28 mouse cellular contexts compared by ENCODE assay signal in genomic region chr10:44751061-44751460, GRCm38 (mm10).
A peak's percentile ranks its signal among the peaks of the same experiment; 100 is the strongest.
DNase-seq lines count a peak whose midpoint lies in the region; ATAC-seq and TF ChIP-seq lines count a peak whose summit lies in the region.
"Had no signal": no experiment of that assay in that cellular context is flagged by ENCODE, and none has a peak within 500 bp of the region (broad histone marks: within the 10 kb centered on the region; RNA-seq: fewer than 3 reads in every experiment).

No protein-coding gene starts in this region.

- no peak overlapping the region for H3K4me3 ChIP-seq in liver, adult 2 months (ENCODE audit: insufficient read depth, low read depth, low read length)
- no peak overlapping the region for H3K4me3 ChIP-seq in liver, embryonic 11.5 days (ENCODE audit: low read depth, low read length)
- H3K4me3 ChIP-seq in kidney, embryonic 15.5 days (replicated peaks), result no peak overlapping the region
- H3K4me3 ChIP-seq: embryonic facial prominence, embryonic 12.5 days; hindbrain, embryonic 10.5 days; hindbrain, embryonic 15.5 days; midbrain, embryonic 10.5 days; midbrain, embryonic 15.5 days; neural tube, embryonic 15.5 days had no signal

- TF ChIP-seq CTCF in liver, adult 2 months (IDR thresholded peaks at IDR 0.05; ENCODE audit: low read depth, low read length), result no peak

- H3K4me1 ChIP-seq in liver, adult 2 months (ENCODE audit: control insufficient read depth, insufficient read depth, low read length), result no peaks in the 10 kb centered on the region; the same call in 1 of the 2 replicates
- no peaks in the 10 kb centered on the region for H3K4me1 ChIP-seq in liver, embryonic 11.5 days (replicated peaks; ENCODE audit: control insufficient read depth, insufficient read depth, low read length)
- no peaks in the 10 kb centered on the region for H3K4me1 ChIP-seq in kidney, embryonic 15.5 days
- H3K4me1 ChIP-seq: embryonic facial prominence, embryonic 12.5 days; hindbrain, embryonic 10.5 days; hindbrain, embryonic 15.5 days; midbrain, embryonic 15.5 days; neural tube, embryonic 15.5 days had no signal

- no peak for TF ChIP-seq POLR2A in liver, adult 2 months (IDR thresholded peaks at IDR 0.05; ENCODE audit: extremely low read depth, insufficient read depth, low read length)

- no peaks in the 10 kb centered on the region for H3K79me2 ChIP-seq in liver, adult 2 months (ENCODE audit: control insufficient read depth, insufficient read depth, low read length)

- H3K36me3 ChIP-seq in liver, adult 2 months (ENCODE audit: control insufficient read depth, insufficient read depth, low read length), result no peaks in the 10 kb centered on the region
- H3K36me3 ChIP-seq in liver, embryonic 11.5 days (ENCODE audit: control insufficient read depth, insufficient read depth, low read length), result no peaks in the 10 kb centered on the region
- no peaks in the 10 kb centered on the region for H3K36me3 ChIP-seq in kidney, embryonic 15.5 days
- H3K36me3 ChIP-seq: embryonic facial prominence, embryonic 12.5 days; G1E; hindbrain, embryonic 10.5 days; hindbrain, embryonic 15.5 days; midbrain, embryonic 10.5 days; midbrain, embryonic 15.5 days; neural tube, embryonic 15.5 days had no signal

- DNase-seq in liver, adult 2 months (ENCODE audit: extremely low read depth, low read depth, low spot score), result peak; percentile 17
- DNase-seq in liver, embryonic 11.5 days (ENCODE audit: low spot score), result no peak
- peak; percentile 36 to 72 for DNase-seq in kidney, postnatal 25 days
- no peak for DNase-seq in heart, adult 8-10 months (ENCODE audit: low spot score)
- no peak for DNase-seq in right cerebral cortex, postnatal 4 days
- DNase-seq: adrenal gland, postnatal 10 days; cerebellum, adult 11-12 months; cerebellum, adult 9-11 months; embryo, embryonic 11 days; heart, postnatal 14 days; layer of hippocampus, postnatal 36 days; left cerebral cortex, postnatal 4 days; lung, embryonic 14.5 days; retina, postnatal 1 day; right cerebral cortex, postnatal 14 days; thymus, postnatal 14 days had no signal

- H3K27ac ChIP-seq in liver, adult 2 months (replicated peaks; ENCODE audit: insufficient read depth, low read depth, low read length), result no peak overlapping the region
- H3K27ac ChIP-seq in liver, embryonic 11.5 days (ENCODE audit: low read depth, low read length), result no peak overlapping the region
- peak overlapping the region; percentile 58 for H3K27ac ChIP-seq in kidney, embryonic 15.5 days
- H3K27ac ChIP-seq: embryonic facial prominence, embryonic 12.5 days; hindbrain, embryonic 10.5 days; hindbrain, embryonic 15.5 days; liver, embryonic 14.5 days; midbrain, embryonic 10.5 days; midbrain, embryonic 15.5 days; neural tube, embryonic 15.5 days had no signal

- no peaks in the 10 kb centered on the region; the same call in 1 of the 2 replicates for H3K27me3 ChIP-seq in liver, adult 2 months (ENCODE audit: control insufficient read depth, insufficient read depth, low read length)
- H3K27me3 ChIP-seq in liver, embryonic 11.5 days (replicated peaks; ENCODE audit: control insufficient read depth, insufficient read depth, low read length), result no peaks in the 10 kb centered on the region
- H3K27me3 ChIP-seq in kidney, embryonic 15.5 days, result no peaks in the 10 kb centered on the region
- H3K27me3 ChIP-seq: embryonic facial prominence, embryonic 12.5 days; hindbrain, embryonic 15.5 days; midbrain, embryonic 15.5 days; neural tube, embryonic 15.5 days had no signal

- no peak for ATAC-seq in liver, embryonic 11.5 days (replicated peaks; ENCODE audit: low FRiP score)
- ATAC-seq in kidney, embryonic 15.5 days (replicated peaks; ENCODE audit: low FRiP score), result peak; percentile 90
- ATAC-seq in activated CD4-positive, CD25-positive, alpha-beta regulatory T cell, adult 4 months, result no peak
- ATAC-seq: forebrain, embryonic 16.5 days; inflammation-experienced regulatory T-cells, adult 6 months; midbrain, embryonic 15.5 days had no signal

- no peak overlapping the region for H3K9ac ChIP-seq in liver, adult 2 months (ENCODE audit: low read depth, low read length)
- H3K9ac ChIP-seq in liver, embryonic 11.5 days (ENCODE audit: low read depth, low read length), result no peak overlapping the region
- no peak overlapping the region for H3K9ac ChIP-seq in kidney, embryonic 15.5 days
- H3K9ac ChIP-seq: embryonic facial prominence, embryonic 12.5 days; hindbrain, embryonic 15.5 days; liver, embryonic 14.5 days; lung, embryonic 14.5 days; midbrain, embryonic 15.5 days; neural tube, embryonic 15.5 days had no signal

- H3K9me3 ChIP-seq in liver, embryonic 11.5 days (ENCODE audit: control insufficient read depth, low read length), result no peaks in the 10 kb centered on the region
- H3K9me3 ChIP-seq in kidney, embryonic 15.5 days (replicated peaks), result no peaks in the 10 kb centered on the region
- H3K9me3 ChIP-seq: embryonic facial prominence, embryonic 12.5 days; G1E; hindbrain, embryonic 10.5 days; hindbrain, embryonic 15.5 days; midbrain, embryonic 10.5 days; midbrain, embryonic 15.5 days; neural tube, embryonic 15.5 days had no signal

- WGBS in liver, adult 2 months, result 72% methylated on average over 6 of the region's 6 CpGs
- 80% methylated on average over 6 of the region's 6 CpGs for WGBS in liver, embryonic 11.5 days
- WGBS in kidney, embryonic 15.5 days, result 65% methylated on average over 6 of the region's 6 CpGs

- no peak overlapping the region for H3K4me2 ChIP-seq in liver, embryonic 11.5 days
- H3K4me2 ChIP-seq in kidney, embryonic 15.5 days, result no peak overlapping the region
- H3K4me2 ChIP-seq: embryonic facial prominence, embryonic 12.5 days; hindbrain, embryonic 15.5 days; lung, embryonic 14.5 days; midbrain, embryonic 15.5 days; neural tube, embryonic 15.5 days had no signal

Comparison
In these comparisons a context has a peak if more than half of its experiments do, and no peak if none do; other contexts are left out.
1. DNase-seq: peak in liver, adult 2 months (single experiment) and kidney, postnatal 25 days (2 of 2); none in liver, embryonic 11.5 days (single experiment), heart, adult 8-10 months (single experiment) and right cerebral cortex, postnatal 4 days (single experiment).